Mouse (Mus musculus) heart, adult 2 months (tissue): ENCODE measurements around the gene N6amt1.

Experiments used
- CTCF ChIP-seq: fragments of 200-600 bp; IDR thresholded peaks from 2 replicates; pipeline ENCODE4 v1.8.1; 2022; ENCODE audit warnings: antibody characterized with exemption, mild to moderate bottlenecking, moderate library complexity
- EP300 ChIP-seq: fragments of 200-500 bp; IDR thresholded peaks from 2 replicates; pipeline ENCODE4 v1.6.1; 2011; ENCODE audit warnings: low read depth, low read length, control low read depth; ENCODE audit not compliant: insufficient read depth
- POLR2A ChIP-seq: fragments of 200-500 bp; IDR thresholded peaks from 2 replicates; pipeline ENCODE4 v1.6.1; 2011; ENCODE audit warnings: mild to moderate bottlenecking, low read depth, low read length, control low read depth; ENCODE audit not compliant: insufficient read depth

- TF ChIP-seq CTCF (no peak), EP300 (no peak), POLR2A (no peak)
Observed at GRCm38 (mm10) chr16:87366445-87366844, 12.5 kb downstream of the N6amt1 start.
